Mouse (Mus musculus) T-helper 1 cell (primary cell): Measurements from ENCODE around the gene Angptl6.

Experiments used
- in situ Hi-C: fragments of 300-600 bp; cut with MboI, MseI; formaldehyde crosslinking; loops from one replicate; pipeline ENCODE4 v1.15.1; 2025; ENCODE audit warnings: high pct_unique_total_duplicates

Gene Angptl6

DNA sequence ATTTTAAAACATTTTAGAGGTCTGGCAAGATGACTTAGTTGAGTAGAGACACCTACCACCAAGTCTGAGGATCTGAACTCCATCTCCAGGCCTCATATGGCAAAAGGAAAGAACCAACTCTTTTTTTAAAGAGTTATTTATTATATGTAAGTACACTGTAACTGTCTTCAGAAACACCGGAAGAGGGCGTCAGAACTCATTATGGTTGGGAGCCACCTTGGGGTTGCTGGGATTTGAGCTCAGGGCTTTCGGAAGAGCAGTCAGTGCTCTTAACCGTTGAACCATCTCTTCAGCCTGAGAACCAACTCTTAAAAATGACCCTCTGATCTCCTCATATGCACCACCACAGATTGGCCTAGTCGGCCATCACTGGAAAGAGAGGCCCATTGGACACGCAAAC is 7.7 kb upstream of the Angptl6 start:
- in situ Hi-C loops: no loop called here

DNA sequence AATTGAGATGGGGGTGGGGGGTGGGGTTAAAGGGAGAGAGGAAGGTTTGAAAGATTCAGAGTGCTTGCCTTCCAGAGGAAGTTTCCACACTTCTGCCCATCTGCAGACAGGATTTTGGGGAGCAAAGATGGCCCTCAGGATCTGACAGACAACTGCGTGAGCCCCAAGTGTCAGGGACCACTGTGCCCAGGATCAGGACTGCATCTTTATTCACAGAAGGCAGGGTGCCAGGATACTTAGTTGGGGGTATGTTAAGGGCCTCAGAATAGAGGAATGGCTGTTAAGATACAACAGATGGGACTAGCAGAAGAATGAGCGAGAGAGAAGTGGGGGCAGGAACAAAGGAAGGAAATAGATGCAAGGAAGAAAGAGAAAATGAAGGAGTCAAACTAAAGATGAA is 7.0 kb upstream of the Angptl6 start:
- in situ Hi-C loops: no loop called here

DNA sequence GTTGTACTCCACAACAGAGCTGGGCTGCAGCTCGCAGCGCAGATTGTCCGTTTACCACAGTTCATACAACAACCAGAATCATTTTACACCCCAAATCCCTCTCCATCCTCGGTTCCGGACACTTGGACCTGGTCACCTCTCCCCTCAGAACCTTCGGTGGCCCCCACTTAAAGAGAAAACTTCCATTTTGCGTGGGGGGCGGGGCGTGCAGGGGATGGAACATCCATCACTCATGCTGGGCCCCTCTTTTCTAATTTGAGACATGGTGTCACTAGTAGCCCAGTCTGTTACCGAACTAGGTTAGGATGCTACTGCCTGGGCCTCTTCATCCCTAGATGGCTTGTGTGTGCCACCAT is 839 bp downstream of the Angptl6 start:
- in situ Hi-C loops: no loop called here

DNA sequence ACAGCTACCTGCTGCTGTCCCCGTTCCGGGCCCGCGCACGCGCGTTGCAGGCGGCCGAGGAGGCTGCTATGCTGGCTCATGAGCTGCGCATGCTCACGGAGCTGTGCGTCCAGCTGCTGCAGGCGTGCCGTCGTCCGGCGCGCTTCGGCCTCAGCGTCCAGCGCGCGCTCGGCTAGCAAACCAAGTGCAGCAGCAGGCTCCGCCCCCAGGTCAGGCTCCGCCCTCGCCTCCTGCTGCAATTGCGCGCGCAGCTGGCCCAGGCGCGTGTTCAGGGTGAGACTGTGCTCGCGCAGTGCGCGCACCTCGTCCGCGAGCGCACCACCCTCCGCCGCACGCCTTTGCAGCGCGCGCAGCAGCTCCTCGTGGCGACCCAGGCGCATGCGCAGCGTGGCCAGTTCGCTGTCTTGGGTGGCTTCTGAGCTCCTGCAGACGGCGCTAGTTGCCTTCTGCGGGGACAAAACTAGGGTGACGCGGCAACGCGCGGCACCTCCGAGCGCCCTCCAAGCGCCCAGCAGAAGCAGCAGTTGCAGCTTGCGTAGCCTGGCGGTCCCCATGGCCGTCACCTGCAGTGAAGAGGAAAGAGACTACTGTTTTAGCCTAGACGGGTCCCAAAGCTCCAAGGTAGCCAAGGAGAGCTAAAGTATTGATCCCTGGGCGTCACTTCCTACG is 1.4 kb downstream of the Angptl6 start:
- in situ Hi-C loops: no loop called here

DNA sequence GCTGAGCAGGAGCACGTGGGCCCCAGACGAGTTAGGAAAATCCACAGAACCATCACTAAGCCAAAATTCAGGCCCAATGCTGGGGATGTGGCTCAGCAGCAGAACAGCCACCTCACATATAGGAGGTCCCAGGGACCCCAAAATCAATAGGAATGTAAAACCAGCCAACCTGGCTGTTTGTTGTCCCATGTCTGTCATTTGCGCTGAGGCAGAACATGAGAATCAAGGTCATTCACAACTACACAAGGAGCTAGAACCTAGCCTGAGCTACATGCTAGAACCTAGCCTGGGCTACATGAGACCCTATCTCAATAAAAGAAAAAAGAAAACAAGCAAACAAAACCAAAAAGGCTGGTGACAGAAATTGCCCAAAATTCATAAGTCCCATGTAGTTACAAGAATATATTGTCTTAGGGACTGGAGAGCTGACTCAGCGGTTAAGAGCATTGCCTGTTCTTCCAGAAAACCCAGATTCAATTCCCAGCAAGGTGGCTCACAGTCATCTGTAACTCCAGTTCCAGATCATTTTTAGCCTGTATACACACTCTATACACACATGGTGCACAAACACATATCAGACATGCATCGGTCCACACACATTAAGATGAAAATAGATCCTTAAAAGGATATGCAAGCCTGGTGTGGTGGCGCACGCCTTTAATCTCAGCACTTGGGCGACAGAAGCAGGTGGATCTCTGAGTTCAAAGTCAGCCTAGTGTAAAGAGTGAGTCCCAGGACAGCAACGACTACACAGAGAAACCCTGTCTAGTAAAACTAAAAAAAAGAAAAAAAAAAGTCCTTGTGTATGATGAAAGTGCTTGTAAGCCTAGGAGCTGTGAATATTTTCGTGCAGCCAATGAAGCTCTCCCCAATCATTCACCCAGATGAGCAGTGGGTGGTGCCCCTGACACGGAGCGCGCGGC is 2.1 kb downstream of the Angptl6 start:
- in situ Hi-C loops: no loop called here

DNA sequence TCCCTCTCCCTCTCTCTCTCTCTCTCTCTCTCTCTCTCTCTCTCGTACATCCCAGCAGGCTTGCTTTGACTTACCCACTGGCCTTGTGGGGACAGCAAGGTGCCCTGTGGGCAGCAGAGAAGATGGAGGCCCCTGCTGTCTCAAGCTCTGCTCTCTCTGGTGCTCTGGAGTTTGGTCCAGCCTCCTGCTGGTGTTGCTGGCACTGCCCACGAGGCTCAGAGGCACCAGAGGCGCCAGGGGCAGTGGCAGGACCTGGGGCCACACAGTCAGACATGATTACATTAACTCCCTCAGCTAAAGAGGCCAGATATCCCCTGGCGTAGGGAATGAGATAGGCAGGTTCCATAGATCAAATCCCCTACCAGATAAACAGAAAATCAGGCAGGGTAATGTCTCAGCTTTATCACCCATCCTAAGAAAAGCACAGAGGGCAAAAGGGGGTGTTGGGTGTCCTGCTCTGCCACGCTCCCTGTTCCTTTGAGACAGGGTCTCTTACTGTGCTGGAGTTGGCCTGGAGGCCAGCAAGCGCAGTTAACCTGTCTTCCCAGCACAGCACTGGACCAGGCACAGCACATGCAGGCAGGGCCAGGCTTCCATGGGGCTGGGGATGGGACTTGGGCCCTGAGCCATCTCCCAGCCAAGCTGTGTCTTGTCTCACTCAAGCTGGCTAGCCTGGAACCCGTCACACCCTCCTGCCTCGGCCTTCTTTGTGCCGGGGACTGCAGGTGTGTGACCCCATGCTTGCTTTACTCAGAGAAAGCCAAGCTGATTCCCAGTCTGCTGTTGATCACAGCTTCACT is 3.0 kb downstream of the Angptl6 start:
- in situ Hi-C loops: no loop called here

DNA sequence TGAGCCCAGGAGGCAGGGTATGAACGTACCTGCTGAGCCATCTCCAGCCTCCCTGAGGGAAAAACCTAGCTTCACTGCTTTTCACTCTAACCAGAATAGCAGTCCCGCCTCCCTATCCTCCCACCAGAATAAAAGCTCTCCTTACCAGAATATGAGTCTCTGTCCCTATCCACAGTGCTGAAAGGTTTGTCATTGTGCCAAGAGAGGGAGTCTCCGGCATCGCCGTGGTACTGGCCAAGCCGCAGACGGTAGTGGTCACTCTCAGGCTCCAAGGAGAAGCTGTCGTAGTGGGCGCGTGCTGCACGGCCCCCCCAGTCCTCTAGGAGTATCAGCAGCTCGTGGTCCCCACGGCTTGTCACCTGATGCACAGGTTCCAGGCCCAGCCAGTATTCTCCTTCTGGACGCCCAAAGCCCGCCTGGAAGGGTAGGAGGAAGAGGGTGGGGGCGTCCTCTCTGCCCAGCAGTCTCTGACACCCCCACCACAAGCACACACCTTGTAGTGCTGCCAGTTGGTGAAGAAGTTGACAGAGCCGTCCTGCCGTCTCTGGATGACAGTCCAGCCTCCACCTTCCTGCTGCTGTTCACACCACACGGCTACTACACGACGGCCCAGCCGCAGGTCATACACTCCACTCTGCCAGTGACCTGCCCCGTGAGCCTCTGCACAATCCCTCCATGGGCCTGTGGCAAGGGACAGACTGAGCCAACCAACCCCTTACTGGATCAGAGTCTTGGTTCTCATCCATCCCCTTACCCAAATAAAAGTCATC is 4.3 kb downstream of the Angptl6 start:
- in situ Hi-C loops: no loop called here

DNA sequence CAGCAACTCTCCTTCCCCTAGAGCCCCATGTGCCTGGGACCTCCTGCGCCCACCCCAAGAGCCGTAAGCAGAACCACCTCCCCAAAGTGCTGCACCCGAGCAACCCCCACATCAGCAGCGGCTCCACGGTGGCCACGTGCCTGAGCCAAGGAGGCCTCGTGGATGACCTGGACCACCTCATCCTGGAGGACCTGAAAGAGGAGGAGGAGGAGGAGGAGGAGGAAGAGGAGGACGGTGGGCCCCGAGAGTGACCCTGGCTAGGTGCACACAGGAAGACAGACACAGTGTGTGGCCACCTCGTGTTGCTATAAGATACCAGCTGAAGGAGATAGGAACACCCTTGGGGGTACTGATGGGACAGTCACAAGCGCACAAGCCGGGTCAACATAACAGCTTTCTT is 6.0 kb downstream of the Angptl6 start:
- in situ Hi-C loops: no loop called here

DNA sequence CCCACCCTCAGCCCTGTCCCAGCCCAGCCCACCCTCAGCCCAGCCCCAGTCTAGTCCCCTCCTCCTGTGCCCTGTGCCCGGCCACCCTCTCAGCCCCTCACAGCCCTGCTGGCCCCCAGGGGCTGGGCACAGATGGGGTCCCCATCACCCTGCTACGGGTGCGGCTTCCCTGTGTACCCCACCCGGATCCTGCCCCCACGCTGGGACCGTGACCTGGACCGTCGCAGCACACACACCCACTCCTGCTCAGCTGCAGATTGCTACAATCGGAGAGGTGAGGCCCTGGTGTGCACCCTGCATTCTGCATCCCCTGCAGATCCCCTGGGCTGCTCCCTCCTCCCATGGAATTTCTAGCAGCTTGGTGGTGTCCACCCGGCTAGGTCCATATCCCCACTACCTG is 6.5 kb downstream of the Angptl6 start:
- in situ Hi-C loops: no loop called here

DNA sequence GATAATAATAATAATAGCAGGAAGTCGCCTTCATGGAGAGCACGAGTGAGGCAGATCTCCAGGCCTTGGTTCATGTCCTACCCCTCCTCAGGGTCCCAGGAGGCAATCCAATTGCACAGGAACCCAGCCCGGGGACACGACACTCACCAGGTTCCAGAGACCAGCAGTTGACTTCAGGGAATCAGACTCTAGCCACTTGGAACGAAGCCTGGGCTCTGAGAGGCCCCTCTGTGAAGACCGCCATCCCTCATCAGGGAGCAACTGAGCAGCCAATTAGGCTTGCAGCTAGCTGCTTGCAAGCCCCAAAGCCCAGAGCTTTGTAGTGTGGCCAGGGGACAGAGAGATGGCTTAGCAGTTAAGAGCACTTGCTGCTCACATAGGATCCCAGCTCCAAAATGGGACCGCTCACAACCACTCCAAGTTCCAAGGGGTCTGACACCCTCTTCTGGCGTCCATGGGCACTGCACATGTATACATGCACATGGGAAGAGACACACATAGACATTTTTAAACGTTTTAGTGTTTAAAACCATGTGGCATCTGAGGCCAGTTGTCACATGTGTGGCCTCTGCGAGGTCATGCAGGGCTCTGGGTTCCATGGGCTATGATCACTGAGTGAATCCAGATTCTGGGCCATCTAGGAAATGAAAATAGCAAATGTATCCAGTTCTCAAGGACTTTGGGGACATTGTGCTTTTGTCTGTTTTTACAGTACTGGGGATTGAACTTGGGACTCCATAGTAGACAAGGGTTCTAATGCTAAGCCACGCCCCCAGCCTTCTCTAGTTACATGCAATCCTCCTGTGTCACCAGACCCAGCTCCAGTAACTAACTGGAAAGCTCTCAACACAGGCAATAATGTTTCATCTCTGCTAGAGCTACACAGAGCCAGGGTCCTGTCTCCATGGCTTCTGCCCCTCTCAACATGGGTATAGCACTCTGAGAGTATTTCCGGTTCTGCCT is 9.0 kb downstream of the Angptl6 start:
- in situ Hi-C loops: no loop called here

DNA sequence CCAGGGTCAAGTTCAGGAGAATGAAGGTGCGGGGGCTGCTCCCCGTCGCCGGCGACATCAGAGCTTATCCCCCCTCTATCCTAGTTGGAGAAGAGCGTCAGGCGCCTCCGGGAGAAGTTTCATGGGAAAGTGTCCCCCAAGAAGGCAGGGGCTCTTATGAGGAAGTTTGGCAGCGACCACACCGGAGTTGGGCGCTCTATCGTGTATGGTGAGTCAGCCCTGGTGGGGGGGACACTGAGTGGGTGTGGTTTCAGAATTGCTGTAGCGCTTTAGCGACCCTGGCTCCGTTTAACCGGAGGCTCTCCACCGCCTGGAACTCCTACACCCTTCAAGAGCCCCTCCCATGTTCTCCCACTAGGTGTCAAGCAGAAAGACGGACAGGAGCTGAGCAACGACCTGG is 10.3 kb downstream of the Angptl6 start:
- in situ Hi-C loops: no loop called here

DNA sequence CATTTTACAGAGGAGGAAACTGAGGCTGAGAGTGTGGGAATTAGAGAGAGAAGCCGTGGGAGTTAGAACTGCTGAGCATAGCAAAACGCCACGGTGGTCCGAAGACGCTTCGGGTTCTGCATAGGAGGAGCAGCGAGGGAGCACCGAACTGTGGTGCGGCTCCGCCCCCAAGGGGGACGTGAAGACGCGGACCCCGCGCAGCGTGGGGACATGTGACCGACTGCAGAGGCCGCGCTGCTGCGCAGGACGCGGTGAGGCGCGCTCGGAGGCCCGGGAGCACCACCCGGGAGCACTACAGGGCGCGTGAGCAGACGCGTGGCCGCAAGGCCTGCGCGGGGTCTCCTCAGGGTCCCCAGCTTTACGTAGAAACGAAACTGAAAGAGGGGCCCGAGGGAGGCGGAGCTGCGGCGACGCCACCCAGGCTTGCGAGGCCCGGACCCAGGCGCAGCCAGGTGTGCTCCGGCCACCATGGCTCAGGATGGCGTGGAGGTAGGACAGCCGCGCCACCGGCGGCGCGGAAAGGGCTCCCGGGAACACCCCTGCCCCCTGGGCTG is 11.0 kb downstream of the Angptl6 start, which contains the start of gene A230050P20Rik:
Gene A230050P20Rik, plus strand, starts transcription at position 195 of the 554 bp plus-strand sequence.
- in situ Hi-C loops: no loop called here

DNA sequence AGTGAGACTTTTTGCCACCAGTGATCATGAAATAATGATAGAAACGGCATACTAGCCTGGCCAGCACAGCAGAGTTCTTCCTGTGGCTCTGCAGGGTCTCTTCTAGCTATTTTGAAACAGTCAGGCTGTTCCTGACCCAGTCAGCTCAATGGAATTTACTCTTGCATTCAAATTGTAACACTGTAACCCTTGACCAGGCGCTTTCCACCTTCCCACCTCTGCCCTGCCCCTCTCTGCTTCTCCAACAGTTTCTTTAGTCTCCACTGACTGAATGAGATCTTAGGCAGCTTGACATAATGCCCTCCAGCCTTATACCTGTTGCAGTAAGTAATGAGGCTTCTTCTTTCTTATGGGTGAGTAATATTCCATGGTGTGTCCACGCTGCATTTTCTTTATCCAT is 12.6 kb downstream of the Angptl6 start:
- in situ Hi-C loops: no loop called here

DNA sequence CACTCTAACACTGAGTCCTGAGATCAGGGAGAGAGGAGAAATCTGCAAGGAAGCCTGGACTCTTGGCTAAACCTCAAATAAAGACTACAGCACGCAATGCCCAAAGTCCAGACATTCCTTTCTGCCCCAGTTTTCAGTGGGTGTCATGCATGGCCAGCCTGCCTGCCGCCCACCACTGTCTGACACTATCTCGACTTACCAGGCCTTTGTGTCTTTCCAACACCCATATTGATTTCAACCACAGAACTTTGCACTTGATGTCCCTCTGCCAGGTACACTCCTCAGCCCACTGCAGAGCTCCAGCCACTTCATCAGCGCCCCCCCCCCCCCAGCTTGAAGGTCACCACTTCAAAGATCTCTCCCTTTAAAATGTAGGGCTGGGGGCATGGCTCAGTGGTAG is 17.3 kb downstream of the Angptl6 start:
- in situ Hi-C loops: no loop called here

DNA sequence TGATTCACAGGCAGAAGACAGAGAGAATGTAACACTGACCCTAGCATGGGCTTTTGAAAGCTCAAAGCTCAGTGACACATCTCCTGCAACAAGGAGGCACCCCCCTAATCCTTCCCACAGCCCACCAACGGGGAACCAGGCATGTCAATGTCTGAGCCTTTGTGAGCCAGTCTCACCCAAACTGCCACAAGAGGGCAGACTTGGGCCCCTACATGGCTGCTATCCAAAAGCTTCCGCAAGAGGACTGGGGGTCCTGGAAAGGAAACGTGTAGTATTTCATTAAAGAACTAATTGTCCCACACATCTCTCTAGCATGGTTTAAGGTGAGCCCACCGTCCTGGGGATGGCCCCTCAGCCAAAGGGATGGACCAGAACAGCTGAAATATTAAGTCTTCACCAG is 17.7 kb downstream of the Angptl6 start:
- in situ Hi-C loops: no loop called here

DNA sequence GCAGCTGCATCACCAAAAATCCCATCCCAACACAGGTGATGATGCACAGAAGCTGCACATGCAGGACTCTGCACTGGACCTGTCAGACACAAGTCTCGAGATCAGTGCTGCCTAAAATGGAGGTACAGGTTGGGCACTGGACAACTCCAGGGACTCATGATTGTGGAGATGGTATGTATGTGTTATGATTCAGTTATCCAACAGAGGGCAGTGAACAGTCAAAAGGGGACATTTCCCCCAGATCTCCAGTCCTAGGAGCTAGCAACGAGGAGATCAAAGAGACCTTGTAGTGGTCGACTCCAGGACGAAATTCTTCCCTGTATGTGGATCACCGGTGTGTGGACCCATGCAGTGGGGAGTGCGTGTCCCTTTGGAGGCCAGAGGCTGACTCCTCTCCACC is 19.6 kb downstream of the Angptl6 start:
- in situ Hi-C loops: no loop called here

DNA sequence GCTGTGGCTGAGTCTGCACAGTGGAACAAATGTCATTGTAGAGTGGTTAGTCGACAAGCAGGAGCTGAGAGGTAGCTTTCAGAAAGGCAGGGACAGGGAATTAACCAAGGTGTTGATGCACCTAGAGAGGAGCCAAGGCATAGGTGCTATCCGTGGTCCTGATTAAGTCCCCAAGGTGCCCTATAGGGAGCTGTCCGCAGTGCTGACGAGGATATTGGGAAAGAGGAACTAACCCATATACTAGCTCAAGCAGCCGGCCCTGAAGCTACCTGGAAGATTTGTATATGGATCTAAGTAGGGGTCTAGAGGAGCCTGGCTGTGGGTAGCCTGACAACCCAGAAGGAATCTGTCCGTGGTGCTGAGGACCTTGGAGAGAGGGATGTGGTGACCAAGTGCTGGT is 22.4 kb downstream of the Angptl6 start:
- in situ Hi-C loops: no loop called here

DNA sequence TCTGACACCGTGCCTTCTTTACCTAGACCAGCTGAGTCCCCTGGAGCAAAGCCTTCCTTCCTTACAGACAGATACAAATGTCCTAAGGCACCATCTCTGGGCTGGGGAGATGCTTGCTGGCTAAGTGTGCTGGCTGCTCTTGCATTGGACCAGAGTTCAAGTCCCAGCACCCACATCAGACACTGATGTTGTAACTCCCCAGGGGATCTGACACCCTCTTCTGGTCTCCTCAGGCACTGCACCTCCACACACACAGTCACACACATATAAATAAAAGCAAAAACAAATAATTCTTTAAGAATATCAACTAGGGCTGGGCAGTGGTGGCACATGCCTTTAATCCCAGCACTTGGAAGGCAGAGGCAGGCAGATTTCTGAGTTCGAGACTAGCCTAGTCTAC is 29.3 kb downstream of the Angptl6 start:
- in situ Hi-C loops: no loop called here

DNA sequence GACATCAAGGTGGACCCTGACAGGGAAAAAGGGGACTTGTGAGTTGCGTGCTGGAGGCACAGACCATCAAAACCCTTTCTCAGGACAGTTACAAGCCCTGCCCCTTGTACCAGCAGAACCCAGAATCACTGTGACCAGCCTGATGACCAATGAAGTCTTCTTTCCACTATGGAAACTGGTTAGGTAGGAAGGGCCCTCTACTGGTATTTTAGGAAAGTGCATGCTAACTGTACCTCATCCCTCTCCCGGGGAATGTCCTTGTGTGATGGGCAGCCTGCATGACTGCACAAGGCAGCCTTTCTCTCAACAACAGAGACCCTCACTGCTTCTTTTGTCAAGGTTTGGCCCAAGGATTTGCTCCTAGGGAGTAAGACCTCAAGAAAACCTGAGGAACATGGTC is 36.9 kb downstream of the Angptl6 start:
- in situ Hi-C loops: no loop called here

DNA sequence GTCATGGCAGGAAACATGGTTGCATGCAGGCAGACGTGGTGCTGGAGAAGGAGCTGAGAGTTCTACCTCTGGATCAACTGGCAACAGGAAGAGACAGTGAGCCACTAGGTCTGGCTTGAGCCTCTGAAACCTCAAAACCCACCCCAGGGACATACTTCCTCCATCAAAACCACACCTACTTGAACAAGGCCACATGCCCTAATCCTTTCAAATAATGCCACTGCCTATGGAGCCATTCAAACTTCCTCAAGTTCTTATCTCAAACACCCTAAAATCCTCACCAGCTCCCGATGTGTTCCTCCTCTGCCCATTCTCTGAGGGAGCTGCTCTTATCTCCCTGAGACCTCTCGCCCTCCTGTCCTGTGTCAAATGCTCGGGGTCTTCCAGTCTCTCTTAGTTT is 37.3 kb downstream of the Angptl6 start:
- in situ Hi-C loops: no loop called here
